Mouse (Mus musculus) CH12.LX (cell line): ENCODE data around the gene Vamp8. TPM values are rescaled to one million over a fixed set of nuclear protein-coding genes. Genes with fewer than 3 reads are reported as not detected.

Source experiments
- DNase-seq: peaks from one replicate; pipeline ENCODE4 v3.0.0-alpha.2; 2013; ENCODE audit errors: extremely low read depth
- H3K27ac ChIP-seq: 2 replicates; pipeline ENCODE4 v1.5.1; 2012; ENCODE audit warnings: low read depth, mild to moderate bottlenecking, control low read depth, moderate library complexity; ENCODE audit not compliant: insufficient read depth
- H3K27me3 ChIP-seq: replicated peaks from 2 replicates; pipeline ENCODE3; 2012; ENCODE audit warnings: inconsistent platforms
- H3K36me3 ChIP-seq, 2 experiments: replicated peaks in 1 of 2; 2 replicates each; pipeline versions ENCODE3 to v1.6.1; 2012; ENCODE audit warnings: inconsistent platforms in 1 of 2, low read length in 1 of 2, mild to moderate bottlenecking in 1 of 2, mixed read lengths in 1 of 2, moderate library complexity in 1 of 2; ENCODE audit not compliant: control insufficient read depth in 1 of 2, insufficient read depth in 1 of 2
- H3K4me1 ChIP-seq, 2 experiments: 2 replicates each; pipeline ENCODE4 v1.6.1; 2012; ENCODE audit warnings: inconsistent platforms in 1 of 2, moderate library complexity in 1 of 2; ENCODE audit not compliant: insufficient read depth in 2 of 2, control insufficient read depth in 1 of 2
- H3K4me2 ChIP-seq: 2 replicates; pipeline ENCODE4 v1.6.1; 2012; ENCODE audit warnings: low read depth, mild to moderate bottlenecking, control low read depth; ENCODE audit not compliant: poor library complexity, insufficient read depth, severe bottlenecking
- H3K4me3 ChIP-seq, 3 experiments: fragments of 150-350 bp in 1 of 3; sonication (generic) in 1 of 3; replicated peaks in 1 of 3; 2 replicates each; pipeline versions ENCODE3 to v1.5.1; 2011 to 2012; ENCODE audit warnings: low read depth in 2 of 3, low read length in 2 of 3, mild to moderate bottlenecking in 2 of 3, moderate library complexity in 2 of 3, control low read depth in 1 of 3, improper control_type of control experiment in 1 of 3, inconsistent platforms in 1 of 3, mixed read lengths in 1 of 3; ENCODE audit not compliant: poor library complexity in 1 of 3
- H3K79me2 ChIP-seq: replicated peaks from 2 replicates; pipeline ENCODE4 v1.6.1; 2012; ENCODE audit warnings: mild to moderate bottlenecking, moderate library complexity; ENCODE audit not compliant: control insufficient read depth, poor library complexity, insufficient read depth, severe bottlenecking; ENCODE audit errors: extremely low read depth
- H3K9ac ChIP-seq: 2 replicates; pipeline ENCODE4 v1.6.1; 2012; ENCODE audit warnings: low read depth, mild to moderate bottlenecking, control low read depth, moderate library complexity; ENCODE audit not compliant: insufficient read depth
- H3K9me3 ChIP-seq: replicated peaks from 2 replicates; pipeline ENCODE3; 2012; ENCODE audit warnings: low read length, inconsistent platforms, mixed read lengths
- CHD1 ChIP-seq: IDR thresholded peaks from 2 replicates; pipeline ENCODE4 v1.6.1; 2012; ENCODE audit warnings: low read depth, low read length, improper control_type of control experiment, inconsistent platforms
- CHD2 ChIP-seq: IDR thresholded peaks from 2 replicates; pipeline ENCODE4 v1.6.1; 2011; ENCODE audit warnings: low read length, improper control_type of control experiment
- CTCF ChIP-seq, 2 experiments: IDR thresholded peaks in 1 of 2; conservative IDR thresholded peaks in 1 of 2; 2 replicates each; pipeline ENCODE4 v1.5.1; 2011 to 2012; ENCODE audit warnings: low read depth in 2 of 2, low read length in 2 of 2, improper control_type of control experiment in 1 of 2, inconsistent platforms in 1 of 2, mild to moderate bottlenecking in 1 of 2, moderate library complexity in 1 of 2
- ELF1 ChIP-seq: IDR thresholded peaks from 2 replicates; pipeline ENCODE4 v1.6.1; 2014; ENCODE audit warnings: low read depth, mild to moderate bottlenecking, inconsistent platforms, low read length, improper control_type of control experiment
- ETS1 ChIP-seq: conservative IDR thresholded peaks from 2 replicates; pipeline ENCODE4 v1.6.1; 2012; ENCODE audit warnings: low read depth, mild to moderate bottlenecking, inconsistent platforms, low read length, improper control_type of control experiment, moderate library complexity
- IRF4 ChIP-seq: IDR thresholded peaks from 2 replicates; pipeline ENCODE4 v1.6.1; 2014; ENCODE audit warnings: low read depth, mild to moderate bottlenecking, inconsistent platforms, low read length, improper control_type of control experiment
- JUN ChIP-seq: IDR thresholded peaks from 2 replicates; pipeline ENCODE4 v1.6.1; 2011; ENCODE audit warnings: low read depth, mild to moderate bottlenecking, low read length, improper control_type of control experiment, moderate library complexity; ENCODE audit not compliant: insufficient read depth
- JUND ChIP-seq: conservative IDR thresholded peaks from 2 replicates; pipeline ENCODE4 v1.6.1; 2011; ENCODE audit warnings: low read depth, low read length, improper control_type of control experiment
- KAT2A ChIP-seq: IDR thresholded peaks from 2 replicates; pipeline ENCODE4 v1.6.1; 2012; ENCODE audit warnings: low read length, improper control_type of control experiment, inconsistent platforms; ENCODE audit not compliant: insufficient replicate concordance
- MAFK ChIP-seq: IDR thresholded peaks from 2 replicates; pipeline ENCODE4 v1.6.1; 2011; ENCODE audit warnings: low read length, improper control_type of control experiment; ENCODE audit not compliant: insufficient replicate concordance
- MAX ChIP-seq: IDR thresholded peaks from 2 replicates; pipeline ENCODE4 v1.6.1; 2011; ENCODE audit warnings: low read length, improper control_type of control experiment
- MAZ ChIP-seq: IDR thresholded peaks from 2 replicates; pipeline ENCODE4 v1.6.1; 2012; ENCODE audit warnings: low read depth, mild to moderate bottlenecking, inconsistent platforms, low read length, improper control_type of control experiment, moderate library complexity
- MEF2A ChIP-seq: IDR thresholded peaks from 2 replicates; pipeline ENCODE4 v1.6.1; 2014; ENCODE audit warnings: low read depth, mild to moderate bottlenecking, inconsistent platforms, low read length, improper control_type of control experiment, borderline replicate concordance
- MYC ChIP-seq: IDR thresholded peaks from 2 replicates; pipeline ENCODE4 v1.6.1; 2011; ENCODE audit warnings: low read depth, mild to moderate bottlenecking, improper control_type of control experiment, low read length
- NELFE ChIP-seq: IDR thresholded peaks from 2 replicates; pipeline ENCODE4 v1.6.1; 2011; ENCODE audit warnings: low read depth, low read length, improper control_type of control experiment
- PAX5 ChIP-seq: IDR thresholded peaks from 2 replicates; pipeline ENCODE4 v1.6.1; 2012; ENCODE audit warnings: low read length, inconsistent platforms, mixed read lengths
- RAD21 ChIP-seq: IDR thresholded peaks from 2 replicates; pipeline ENCODE4 v1.6.1; 2011; ENCODE audit warnings: low read depth, mild to moderate bottlenecking, low read length, improper control_type of control experiment, moderate library complexity
- RCOR1 ChIP-seq: conservative IDR thresholded peaks from 2 replicates; pipeline ENCODE4 v1.6.1; 2012; ENCODE audit warnings: low read depth, mild to moderate bottlenecking, inconsistent platforms, low read length, improper control_type of control experiment
- SIN3A ChIP-seq: IDR thresholded peaks from 2 replicates; pipeline ENCODE4 v1.6.1; 2012; ENCODE audit warnings: low read length, improper control_type of control experiment, inconsistent platforms
- SMC3 ChIP-seq: IDR thresholded peaks from 2 replicates; pipeline ENCODE4 v1.6.1; 2011; ENCODE audit warnings: low read depth, low read length, improper control_type of control experiment
- TBP ChIP-seq: conservative IDR thresholded peaks from 2 replicates; pipeline ENCODE4 v1.6.1; 2011; ENCODE audit warnings: low read depth, low read length, improper control_type of control experiment
- TCF12 ChIP-seq: IDR thresholded peaks from 2 replicates; pipeline ENCODE4 v1.6.1; 2014; ENCODE audit warnings: low read depth, mild to moderate bottlenecking, inconsistent platforms, low read length, improper control_type of control experiment
- USF1 ChIP-seq: IDR thresholded peaks from 2 replicates; pipeline ENCODE4 v1.6.1; 2014; ENCODE audit warnings: low read depth, mild to moderate bottlenecking, inconsistent platforms, low read length, improper control_type of control experiment
- ZC3H11A ChIP-seq: IDR thresholded peaks from 2 replicates; pipeline ENCODE4 v1.6.1; 2012; ENCODE audit warnings: low read depth, mild to moderate bottlenecking, inconsistent platforms, low read length, improper control_type of control experiment
- ZKSCAN1 ChIP-seq: IDR thresholded peaks from 2 replicates; pipeline ENCODE4 v1.6.1; 2012; ENCODE audit warnings: low read depth, inconsistent platforms, low read length, improper control_type of control experiment, borderline replicate concordance
- ZMIZ1 ChIP-seq: IDR thresholded peaks from 2 replicates; pipeline ENCODE4 v1.6.1; 2012; ENCODE audit warnings: low read depth, mild to moderate bottlenecking, inconsistent platforms, low read length, improper control_type of control experiment
- dilution Hi-C: fragments of 300-500 bp; cut with MboI; formaldehyde crosslinking; loops from 2 replicates; pipeline ENCODE4 v1.14.3; 2020; ENCODE audit warnings: low sequenced_read_pairs; ENCODE audit not compliant: extremely low pct_unique_long_range_greater_than_20kb, extremely low pct_ligation_motif_present
- in situ Hi-C: fragments of 300-500 bp; cut with MboI; formaldehyde crosslinking; loops from 3 replicates; pipeline ENCODE4 v1.14.3; 2019; ENCODE audit warnings: low sequenced_read_pairs, low pct_ligation_motif_present, low pct_unique_long_range_greater_than_20kb, mixed read lengths
- polyA plus RNA-seq: library from polyadenylated mRNA; unstranded; fragments of >175 nt; gene quantifications from 2 replicates; pipeline ENCODE4 v1.2.1, GENCODE M21; 2012; ENCODE audit warnings: low read depth; ENCODE audit not compliant: insufficient read length
- total RNA-seq, 2 experiments: library from RNA; depleted of rRNA; stranded (reverse); fragments of 300-350 nt in 1 of 2; fragments of >200 nt in 1 of 2; gene quantifications; 2 replicates each; pipeline ENCODE4 v1.2.3; 2012 to 2014

The Vamp8 gene
- total and polyA plus RNA-seq, 3 experiments = 98.9 to 130 (median 110) TPM

DNA sequence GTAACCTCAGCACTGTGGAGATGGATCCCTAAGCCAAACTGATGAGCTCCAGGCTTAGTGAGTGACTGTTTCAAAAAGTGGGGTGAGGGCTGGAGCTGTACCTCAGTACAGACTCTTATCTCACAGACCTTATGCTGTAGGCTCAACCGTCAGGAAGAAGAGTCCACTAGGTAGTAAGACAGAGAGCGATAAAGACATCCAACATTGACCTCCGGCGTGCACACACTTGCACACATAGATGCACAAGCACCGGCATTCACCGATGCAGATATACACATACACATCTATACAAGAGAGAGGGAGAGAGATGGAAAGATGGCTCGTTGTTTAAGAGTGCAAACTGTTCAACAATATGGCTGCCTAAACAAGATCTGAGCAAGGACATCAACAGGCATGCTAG lies 6.6 kb downstream of the Vamp8 start:
- no peak for TF ChIP-seq CHD2
- TF ChIP-seq SIN3A = no peak
- no peak for TF ChIP-seq JUN
- TF ChIP-seq JUND = no peak
- TF ChIP-seq PAX5 = no peak
- no peak for TF ChIP-seq ZMIZ1
- TF ChIP-seq MAX = no peak
- no peak for TF ChIP-seq CTCF (conservative IDR thresholded peaks at IDR 0.05 in 1 of 2, IDR thresholded peaks at IDR 0.05 in 1 of 2; ENCODE audit: low read depth in 2 of 2, low read length in 2 of 2)
- no peak for TF ChIP-seq ZC3H11A
- TF ChIP-seq NELFE = no peak
- TF ChIP-seq, all 38 proteins: peak for 0
- Histone ChIP-seq H3K9me3 (no peaks in the 10 kb centered on the region), H3K27me3 (peaks cover 10% of the 10 kb centered on the region), H3K79me2 (no peaks in the 10 kb centered on the region), H3K36me3 (peaks cover 7 to 46% of the 10 kb centered on the region in 2 experiments), H3K9ac (no peak overlapping the region), H3K4me1 (peaks cover 2 to 16% of the 10 kb centered on the region in 2 experiments), H3K27ac (no peak overlapping the region), H3K4me3 (no peak overlapping the region), H3K4me2 (no peak overlapping the region)
- dilution Hi-C loops (no loop called here), in situ Hi-C loops (no loop called here)
- DNase-seq = no peak

DNA sequence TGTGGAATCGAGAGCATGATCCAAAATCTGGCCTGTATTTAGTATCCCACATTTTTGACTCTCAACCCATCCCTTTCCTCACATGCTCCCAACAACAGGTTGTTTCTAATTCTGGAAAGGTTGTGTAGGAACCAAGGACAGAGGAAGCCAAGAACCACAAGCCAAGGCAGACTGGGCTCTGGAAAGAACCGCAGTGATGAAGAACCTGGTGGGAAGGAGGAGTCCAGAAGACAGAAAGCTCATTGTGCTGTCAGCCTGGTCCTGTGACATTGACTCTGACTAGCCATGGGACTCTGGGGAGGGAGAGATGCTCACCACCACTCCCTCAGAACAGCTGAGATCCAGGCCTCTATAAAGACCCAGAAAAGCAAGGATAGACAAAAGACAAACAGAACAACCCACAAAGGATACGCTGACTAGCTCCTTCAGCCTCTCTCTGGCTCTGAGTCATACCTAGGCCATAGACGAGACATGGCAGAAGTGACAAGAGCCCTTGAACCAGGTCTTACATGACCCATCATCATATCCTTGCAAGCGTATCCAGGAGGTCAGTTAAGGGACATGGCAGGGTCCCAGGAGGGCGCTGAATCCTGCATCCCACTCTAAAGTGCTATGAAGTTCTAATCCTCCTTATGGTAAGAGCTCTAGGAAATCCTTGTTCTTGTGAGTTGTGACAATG lies 7.2 kb downstream of the Vamp8 start:
- TF ChIP-seq IRF4 = no peak
- no peak for TF ChIP-seq MAZ
- no peak for TF ChIP-seq ELF1
- TF ChIP-seq MYC = no peak
- TF ChIP-seq KAT2A = no peak
- no peak for TF ChIP-seq SIN3A
- no peak for TF ChIP-seq TCF12
- TF ChIP-seq NELFE = no peak
- TF ChIP-seq MAX = no peak
- no peak for TF ChIP-seq CHD1
- no peak for TF ChIP-seq ZKSCAN1
- TF ChIP-seq ETS1 = no peak
- TF ChIP-seq ZC3H11A = no peak
- no peak for TF ChIP-seq TBP
- TF ChIP-seq MAFK = no peak
- TF ChIP-seq USF1 = no peak
- TF ChIP-seq SMC3 = no peak
- no peak for TF ChIP-seq RAD21
- TF ChIP-seq MEF2A = no peak
- no peak for TF ChIP-seq RCOR1
- TF ChIP-seq, all 38 proteins: peak for 0
- peaks cover 10% of the 10 kb centered on the region for H3K27me3 ChIP-seq
- in situ Hi-C loops (no loop called here), dilution Hi-C loops (no loop called here)
- H3K4me2 ChIP-seq = no peak overlapping the region
- H3K79me2 ChIP-seq = no peaks in the 10 kb centered on the region
- peaks cover 0 to 9% of the 10 kb centered on the region in 2 experiments; a peak in 2 of 4 replicates for H3K4me1 ChIP-seq
- no peak overlapping the region for H3K27ac ChIP-seq
- DNase-seq = no peak
- no peak overlapping the region for H3K4me3 ChIP-seq
- no peaks in the 10 kb centered on the region for H3K9me3 ChIP-seq
- H3K9ac ChIP-seq = no peak overlapping the region
- peaks cover 7 to 40% of the 10 kb centered on the region in 2 experiments for H3K36me3 ChIP-seq
